Mouse (Mus musculus) MN1 (cell line): ENCODE results near the gene Uqcrc1.

Experiments used
- DNase-seq: peaks from one replicate; pipeline ENCODE4 v3.0.0-alpha.2; 2016; ENCODE audit warnings: low spot score

The Uqcrc1 gene

DNA sequence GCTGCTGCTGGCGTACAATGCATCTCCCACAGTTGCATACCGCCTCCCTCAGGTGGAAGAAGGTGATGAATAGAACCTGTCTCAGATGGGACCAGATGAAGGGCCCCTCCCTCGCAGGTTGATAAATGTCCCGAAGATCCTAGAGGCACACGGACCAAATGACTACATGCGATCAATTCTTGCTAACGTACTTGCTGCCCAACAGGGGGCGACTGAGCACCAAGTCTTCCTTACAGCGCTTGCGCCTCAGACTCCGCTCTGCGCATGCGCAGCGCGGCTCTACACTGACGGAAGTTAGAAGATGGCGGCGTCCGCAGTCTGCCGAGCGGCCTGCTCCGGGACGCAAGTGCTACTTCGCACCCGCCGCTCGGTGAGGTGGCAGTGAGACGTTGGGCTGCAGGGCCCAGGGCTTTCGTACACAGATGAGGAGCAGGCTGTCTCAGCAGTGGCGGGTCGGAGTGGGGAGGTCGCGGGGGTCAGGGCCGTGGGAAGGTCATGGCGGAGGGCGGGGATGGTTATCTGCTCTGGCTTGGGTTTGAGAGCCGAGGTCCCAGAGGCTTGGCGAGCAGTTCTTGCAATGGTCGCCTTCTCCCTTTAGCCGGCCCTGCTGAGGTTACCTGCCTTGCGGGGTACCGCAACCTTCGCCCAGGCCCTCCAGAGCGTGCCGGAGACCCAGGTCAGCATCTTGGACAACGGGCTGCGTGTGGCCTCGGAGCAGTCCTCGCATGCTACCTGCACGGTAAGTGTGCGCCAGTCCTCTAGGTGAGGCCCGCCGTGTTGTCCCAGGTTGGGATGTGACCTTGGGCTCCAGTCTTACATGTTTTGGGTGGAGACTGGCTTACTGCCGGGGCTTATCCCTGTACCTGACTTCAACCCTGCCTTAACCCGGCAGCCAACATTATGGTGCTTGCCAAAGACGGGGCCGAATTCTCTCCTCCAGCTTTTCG, at the start of gene Uqcrc1:
Gene Uqcrc1, plus strand, starts transcription at position 216 of the 947 bp plus-strand sequence.
- DNase-seq = peak; percentile 98

DNA sequence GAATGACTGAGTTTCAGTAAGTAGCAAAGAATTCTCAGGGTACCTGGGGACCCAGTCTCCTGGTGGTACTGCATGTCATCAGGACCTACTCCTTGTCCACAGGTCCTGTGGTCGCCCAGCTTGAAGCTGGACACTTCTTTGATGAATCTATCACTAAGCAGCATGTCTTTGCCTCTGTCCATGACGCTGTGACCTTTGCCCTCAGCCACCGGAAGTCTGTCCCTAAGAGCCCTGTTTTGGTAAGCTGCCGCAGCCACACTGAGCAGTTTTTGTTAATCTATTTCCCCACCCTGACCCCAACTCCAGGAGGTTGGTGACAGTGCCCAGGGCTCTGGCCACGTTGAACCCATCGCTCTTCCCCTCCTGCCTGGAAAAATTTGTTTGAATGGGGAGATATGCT, 24.1 kb upstream of the Uqcrc1 start:
- no peak for DNase-seq

DNA sequence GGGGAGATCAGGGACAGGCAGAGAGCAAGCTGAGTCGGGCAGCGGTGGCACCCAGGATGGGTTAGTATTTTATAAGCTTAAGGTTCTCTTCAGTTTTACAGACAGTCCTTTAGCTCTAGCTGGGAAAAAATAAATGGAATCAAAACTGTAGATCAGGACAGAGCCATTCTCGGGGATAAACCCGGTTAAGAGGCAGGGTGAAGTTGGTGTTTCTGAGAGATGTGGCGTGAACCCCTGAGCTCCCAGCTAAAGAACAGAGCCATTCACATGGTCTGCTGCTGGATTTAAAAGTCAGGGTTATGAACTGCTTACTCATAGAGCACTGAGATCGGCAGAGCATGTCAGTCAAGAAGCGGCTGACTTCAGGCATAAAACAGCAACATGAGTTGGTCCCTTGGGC, 23.3 kb upstream of the Uqcrc1 start:
- DNase-seq = no peak

- DNase-seq = no peak
These were observed 22.8 kb upstream of the Uqcrc1 start for GRCm38 (mm10) chr9:108913621-108914020.

- DNase-seq = peak; percentile 37
These were observed 21.9 kb upstream of the Uqcrc1 start, which contains the start of gene Tmem89 for GRCm38 (mm10) chr9:108914491-108914890. Gene Tmem89 (plus strand): TSS chr9:108914619.

GRCm38 (mm10) chr9:108925897-108926296, 10.5 kb upstream of the Uqcrc1 start:
- no peak for DNase-seq

- DNase-seq = no peak
These were observed 8.0 kb upstream of the Uqcrc1 start for GRCm38 (mm10) chr9:108928424-108928823.

- no peak for DNase-seq
These were observed 442 bp upstream of the Uqcrc1 start for GRCm38 (mm10) chr9:108935991-108936390.

- DNase-seq = no peak
These were observed 8.7 kb downstream of the Uqcrc1 start for GRCm38 (mm10) chr9:108945111-108945510.

DNA sequence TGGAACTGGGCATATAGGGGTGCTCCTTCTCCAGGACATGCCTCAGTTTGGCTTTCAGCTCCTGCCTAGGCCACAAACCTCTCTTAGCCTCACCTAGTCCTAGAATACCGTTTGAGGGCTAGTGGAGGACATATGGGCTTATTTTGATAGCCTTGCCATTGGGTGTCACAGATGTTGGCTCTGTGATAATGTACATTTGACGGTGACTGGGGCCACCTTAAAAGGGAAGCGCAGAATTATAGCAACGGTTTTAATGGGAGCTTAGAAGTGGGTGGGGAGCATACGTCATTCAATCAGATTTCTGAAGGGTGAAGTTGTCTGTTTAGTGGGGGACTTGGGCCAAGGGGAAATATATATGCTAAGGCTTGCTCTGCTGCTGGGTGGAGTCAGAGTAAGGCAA, 9.2 kb downstream of the Uqcrc1 start:
- no peak for DNase-seq

GRCm38 (mm10) chr9:108949231-108949966, 13.0 kb downstream of the Uqcrc1 start:
- peak; percentile 12 for DNase-seq

GRCm38 (mm10) chr9:108949967-108950728, 13.7 kb downstream of the Uqcrc1 start:
- no peak for DNase-seq

GRCm38 (mm10) chr9:108953081-108953636, 16.7 kb downstream of the Uqcrc1 start, which contains the start of gene Col7a1:
Gene Col7a1 (plus strand): TSS chr9:108953586.
- peak; percentile 33 for DNase-seq

DNA sequence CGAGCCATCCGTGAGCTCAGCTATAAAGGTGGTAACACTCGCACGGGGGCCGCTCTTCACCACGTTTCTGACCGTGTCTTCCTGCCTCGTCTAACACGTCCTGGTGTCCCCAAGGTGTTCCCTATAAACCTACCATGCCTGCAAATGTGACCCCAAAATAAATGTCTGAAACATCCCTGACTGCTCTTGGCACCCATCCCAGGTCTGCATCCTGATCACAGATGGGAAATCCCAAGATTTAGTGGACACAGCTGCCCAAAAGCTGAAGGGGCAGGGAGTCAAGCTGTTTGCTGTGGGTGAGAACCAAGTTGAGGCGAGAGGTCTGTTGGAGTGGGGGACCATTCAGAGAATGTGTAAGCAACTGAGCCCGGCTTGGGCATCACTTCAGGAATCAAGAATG, 18.8 kb downstream of the Uqcrc1 start:
- DNase-seq = no peak

GRCm38 (mm10) chr9:108955846-108956245, 19.4 kb downstream of the Uqcrc1 start:
- DNase-seq = no peak

DNA sequence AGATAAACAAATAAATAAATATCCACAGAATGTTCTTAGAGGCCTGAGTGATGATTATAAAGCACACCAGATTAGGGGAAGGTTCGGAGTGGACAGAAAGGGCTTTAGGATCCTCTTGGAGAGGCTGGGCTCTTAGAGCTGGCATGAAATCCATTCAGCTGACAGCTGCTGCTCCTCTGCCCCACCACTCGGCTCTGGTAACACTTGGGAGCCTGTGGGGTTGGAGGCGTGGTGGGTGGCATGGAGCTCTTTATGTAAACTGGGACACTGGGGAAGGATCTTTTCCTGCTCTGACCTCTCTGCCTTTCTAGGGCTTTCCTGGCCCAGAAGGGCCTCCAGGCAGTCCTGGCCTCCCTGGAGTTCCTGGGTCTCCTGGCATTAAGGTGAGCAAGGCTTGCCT, 27.1 kb downstream of the Uqcrc1 start:
- DNase-seq = no peak

DNA sequence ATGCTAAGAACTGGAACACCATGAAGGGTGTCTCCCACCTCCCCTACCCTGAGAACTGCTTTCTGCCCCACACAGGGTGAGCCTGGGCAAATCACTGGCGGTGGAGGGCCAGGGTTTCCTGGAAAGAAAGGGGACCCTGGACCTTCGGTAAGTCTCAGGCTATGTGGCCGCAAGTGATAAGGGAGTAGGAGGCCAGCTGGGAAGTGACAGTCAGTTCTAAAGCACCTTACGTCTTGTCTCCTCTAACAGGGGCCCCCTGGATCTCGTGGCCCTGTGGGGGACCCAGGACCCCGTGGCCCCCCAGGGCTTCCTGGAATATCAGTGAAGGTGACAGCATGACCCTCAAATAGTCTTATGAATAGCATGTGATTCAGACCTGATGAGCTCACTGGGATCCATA, 27.9 kb downstream of the Uqcrc1 start:
- no peak for DNase-seq

GRCm38 (mm10) chr9:108970623-108971022, 34.2 kb downstream of the Uqcrc1 start:
- no peak for DNase-seq

GRCm38 (mm10) chr9:108976483-108976882, 40.0 kb downstream of the Uqcrc1 start:
- DNase-seq = no peak

DNA sequence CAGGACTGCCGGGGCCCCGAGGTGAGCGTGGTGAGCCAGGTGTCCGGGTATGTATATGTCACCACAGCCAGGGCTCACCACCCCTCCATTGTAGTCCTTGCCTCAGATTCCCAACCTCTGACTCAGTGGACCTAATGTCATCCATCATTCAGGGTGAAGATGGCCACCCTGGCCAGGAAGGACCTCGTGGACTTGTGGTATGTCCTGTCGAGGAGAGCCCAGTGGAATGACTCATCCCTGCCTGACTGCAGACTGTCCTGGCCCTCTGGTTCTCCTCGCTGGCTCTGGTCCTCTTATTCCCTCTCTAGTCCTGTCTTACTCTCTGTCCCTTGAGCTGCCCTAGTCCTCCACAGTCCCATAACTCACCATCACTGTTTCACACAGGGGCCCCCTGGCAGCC, 41.5 kb downstream of the Uqcrc1 start:
- peak; percentile 25 for DNase-seq

GRCm38 (mm10) chr9:108982498-108982897, 46.1 kb downstream of the Uqcrc1 start:
- peak; percentile 29 for DNase-seq

- DNase-seq = no peak
These were observed 46.8 kb downstream of the Uqcrc1 start for GRCm38 (mm10) chr9:108983209-108983608.
